Mouse (Mus musculus) ES-Bruce4 (cell line): ENCODE data around the gene Maff.

ENCODE experiments used
- CTCF ChIP-seq: IDR thresholded peaks from one replicate; pipeline ENCODE4 v1.8.1; 2011; ENCODE audit warnings: low read depth, low read length
- EP300 ChIP-seq: IDR thresholded peaks from 2 replicates; pipeline ENCODE4 v1.6.1; 2011; ENCODE audit warnings: low read depth, low read length; ENCODE audit not compliant: insufficient read depth

DNA sequence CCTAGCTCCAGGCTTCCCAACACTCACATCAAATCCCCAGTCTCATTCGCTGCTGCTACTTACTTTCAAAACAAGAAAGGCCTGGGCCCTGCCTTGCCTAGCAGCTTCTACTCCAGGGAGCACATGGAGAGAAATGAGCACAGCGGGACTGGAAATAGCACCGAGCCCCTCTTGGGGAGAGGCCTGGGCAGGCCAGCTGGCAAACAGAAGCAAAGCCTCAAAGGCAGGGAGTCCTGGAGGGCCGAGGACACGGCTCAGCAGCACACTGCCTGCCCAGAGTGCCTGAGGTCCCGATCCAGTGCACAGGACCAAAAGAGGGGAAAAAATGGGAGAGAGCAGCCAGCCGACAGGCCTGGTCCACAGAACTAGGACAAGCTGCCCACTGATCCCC lies 54.5 kb downstream of the Maff start:
- TF ChIP-seq CTCF (no peak), EP300 (no peak)
